Comparison of ENCODE assay signal across 24 mouse cellular contexts in the genomic region with DNA sequence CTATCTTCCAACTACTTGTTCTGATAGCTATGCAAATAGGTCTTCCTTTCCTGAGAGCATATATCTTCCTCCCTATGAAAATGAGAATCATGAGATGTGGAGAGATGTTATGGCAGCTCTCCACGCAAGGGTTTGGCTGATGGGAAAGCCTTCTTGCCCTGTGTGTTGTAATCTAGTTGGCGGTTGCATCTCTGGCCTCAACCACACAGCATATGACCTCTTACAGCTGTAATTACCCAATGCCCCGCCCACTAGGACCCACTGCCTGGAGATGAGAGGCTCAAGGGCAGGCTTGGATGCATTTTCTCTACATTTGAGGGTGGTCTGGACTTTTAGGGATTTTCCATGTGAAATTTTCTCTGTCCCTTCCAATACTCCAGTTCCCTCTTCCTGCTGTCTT.
DNase-seq lines count a peak whose midpoint lies in the region; ATAC-seq and TF ChIP-seq lines count a peak whose summit lies in the region.
"Had no signal": no experiment of that assay in that cellular context is flagged by ENCODE, and none has a peak within 500 bp of the region (broad histone marks: within the 10 kb centered on the region; RNA-seq: fewer than 3 reads in every experiment).

No protein-coding gene starts in this region.

- H3K27ac ChIP-seq in liver, adult 2 months (replicated peaks; ENCODE audit: insufficient read depth, low read depth, low read length): no peak overlapping the region
- no peak overlapping the region for H3K27ac ChIP-seq in liver, embryonic 11.5 days (ENCODE audit: low read depth, low read length)
- no peak overlapping the region for H3K27ac ChIP-seq in midbrain, embryonic 10.5 days (replicated peaks)
- H3K27ac ChIP-seq: embryonic facial prominence, embryonic 15.5 days; forebrain, embryonic 10.5 days; gastrocnemius, adult 2 months; heart, embryonic 13.5 days had no signal

- no peaks in the 10 kb centered on the region for H3K9me3 ChIP-seq in liver, embryonic 11.5 days (ENCODE audit: control insufficient read depth, low read length)
- H3K9me3 ChIP-seq in midbrain, embryonic 10.5 days (replicated peaks): no peaks in the 10 kb centered on the region
- H3K9me3 ChIP-seq: embryonic facial prominence, embryonic 15.5 days; forebrain, embryonic 10.5 days; heart, embryonic 13.5 days had no signal

- no peaks in the 10 kb centered on the region for H3K27me3 ChIP-seq in liver, adult 2 months (ENCODE audit: control insufficient read depth, insufficient read depth, low read length)
- H3K27me3 ChIP-seq in liver, embryonic 11.5 days (replicated peaks; ENCODE audit: control insufficient read depth, insufficient read depth, low read length): no peaks in the 10 kb centered on the region
- H3K27me3 ChIP-seq in midbrain, embryonic 10.5 days (ENCODE audit: low read depth, poor library complexity, severe bottlenecking): no peaks in the 10 kb centered on the region
- H3K27me3 ChIP-seq: embryonic facial prominence, embryonic 15.5 days; heart, embryonic 13.5 days; Patski had no signal

- no peaks in the 10 kb centered on the region for H3K36me3 ChIP-seq in liver, adult 2 months (ENCODE audit: control insufficient read depth, insufficient read depth, low read length)
- H3K36me3 ChIP-seq in liver, embryonic 11.5 days (ENCODE audit: control insufficient read depth, insufficient read depth, low read length): no peaks in the 10 kb centered on the region
- H3K36me3 ChIP-seq in midbrain, embryonic 10.5 days: no peaks in the 10 kb centered on the region
- H3K36me3 ChIP-seq: embryonic facial prominence, embryonic 15.5 days; forebrain, embryonic 10.5 days; heart, embryonic 13.5 days had no signal

- no peaks in the 10 kb centered on the region for H3K4me1 ChIP-seq in liver, adult 2 months (ENCODE audit: control insufficient read depth, insufficient read depth, low read length)
- no peaks in the 10 kb centered on the region; the same call in 1 of the 2 replicates for H3K4me1 ChIP-seq in liver, embryonic 11.5 days (replicated peaks; ENCODE audit: control insufficient read depth, insufficient read depth, low read length)
- H3K4me1 ChIP-seq in midbrain, embryonic 10.5 days: no peaks in the 10 kb centered on the region
- H3K4me1 ChIP-seq: embryonic facial prominence, embryonic 15.5 days had no signal

- H3K79me2 ChIP-seq in liver, adult 2 months (ENCODE audit: control insufficient read depth, insufficient read depth, low read length): no peaks in the 10 kb centered on the region

- no peak overlapping the region for H3K4me3 ChIP-seq in liver, adult 2 months (ENCODE audit: insufficient read depth, low read depth, low read length)
- no peak overlapping the region for H3K4me3 ChIP-seq in liver, embryonic 11.5 days (ENCODE audit: low read depth, low read length)
- H3K4me3 ChIP-seq in midbrain, embryonic 10.5 days: no peak overlapping the region
- H3K4me3 ChIP-seq: embryonic facial prominence, embryonic 15.5 days; erythroblast, embryonic 14.5 days; forebrain, embryonic 10.5 days; gastrocnemius, adult 2 months; heart, embryonic 13.5 days had no signal

- H3K9ac ChIP-seq in liver, adult 2 months (ENCODE audit: low read depth, low read length): no peak overlapping the region
- H3K9ac ChIP-seq in liver, embryonic 11.5 days (ENCODE audit: low read depth, low read length): no peak overlapping the region
- H3K9ac ChIP-seq: embryonic facial prominence, embryonic 15.5 days; heart, embryonic 13.5 days had no signal

- peak; percentile 44 for DNase-seq in adrenal gland, adult 2 months
- DNase-seq in adrenal gland, postnatal 25 days: no peak
- DNase-seq in liver, adult 2 months (ENCODE audit: extremely low read depth, low read depth, low spot score): peak; percentile 39
- no peak for DNase-seq in liver, embryonic 11.5 days (ENCODE audit: low spot score)
- DNase-seq in embryo, embryonic 9.5 days (ENCODE audit: extremely low spot score): no peak
- DNase-seq in midbrain, embryonic 10.5 days (ENCODE audit: low spot score): no peak
- DNase-seq: adrenal gland, adult 8-10 months; cerebellum, adult 18-20 months; cerebellum, adult 9-11 months; cerebellum, postnatal 36 days; gastrocnemius, adult 2 months; gastrocnemius, postnatal 36 days; heart, postnatal 36 days had no signal

- TF ChIP-seq CTCF in liver, adult 2 months (IDR thresholded peaks at IDR 0.05; ENCODE audit: low read depth, low read length): no peak

- 35% methylated on average over 3 of the region's 3 CpGs for WGBS in liver, adult 2 months
- 67% methylated on average over 3 of the region's 3 CpGs for WGBS in liver, embryonic 11.5 days
- WGBS in midbrain, embryonic 10.5 days: 81% methylated on average over 3 of the region's 3 CpGs

- TF ChIP-seq POLR2A in liver, adult 2 months (IDR thresholded peaks at IDR 0.05; ENCODE audit: extremely low read depth, insufficient read depth, low read length): no peak

- H3K4me2 ChIP-seq in liver, embryonic 11.5 days: no peak overlapping the region
- H3K4me2 ChIP-seq: embryonic facial prominence, embryonic 15.5 days; heart, embryonic 13.5 days had no signal

- no peak for ATAC-seq in liver, embryonic 11.5 days (replicated peaks; ENCODE audit: low FRiP score)
- peak; percentile 99 for ATAC-seq in granulocyte monocyte progenitor cell, adult 5-6 weeks (replicated peaks; ENCODE audit: poor library complexity, severe bottlenecking)
- ATAC-seq: activated CD4-positive, CD25-positive, alpha-beta regulatory T cell, adult 4 months; forebrain, embryonic 14.5 days; hindbrain, embryonic 16.5 days; inflammation-experienced regulatory T-cells, adult 6 months; intestine, postnatal 0 days; Patski had no signal

Comparison
In these comparisons a context has a peak if more than half of its experiments do, and no peak if none do; other contexts are left out.
1. DNase-seq: peak in adrenal gland, adult 2 months (single experiment) and liver, adult 2 months (single experiment); none in adrenal gland, postnatal 25 days (single experiment), liver, embryonic 11.5 days (single experiment), embryo, embryonic 9.5 days (single experiment) and midbrain, embryonic 10.5 days (single experiment).